Mouse (Mus musculus): ENCODE measurements around the gene Ctdnep1. TPM values are rescaled to one million over a fixed set of nuclear protein-coding genes. Genes with fewer than 3 reads are reported as not detected.
A peak's percentile ranks its signal among the peaks of the same experiment; 100 is the strongest.
"Not testable (repeated sequence)": the region's sequence is repeated elsewhere in the genome, so short reads cannot be mapped to it uniquely, and the experiment has no call there.

Ctdnep1 gene
- polyA plus RNA-seq, 1 experiment from 2014 or later = 26.1 TPM

DNA sequence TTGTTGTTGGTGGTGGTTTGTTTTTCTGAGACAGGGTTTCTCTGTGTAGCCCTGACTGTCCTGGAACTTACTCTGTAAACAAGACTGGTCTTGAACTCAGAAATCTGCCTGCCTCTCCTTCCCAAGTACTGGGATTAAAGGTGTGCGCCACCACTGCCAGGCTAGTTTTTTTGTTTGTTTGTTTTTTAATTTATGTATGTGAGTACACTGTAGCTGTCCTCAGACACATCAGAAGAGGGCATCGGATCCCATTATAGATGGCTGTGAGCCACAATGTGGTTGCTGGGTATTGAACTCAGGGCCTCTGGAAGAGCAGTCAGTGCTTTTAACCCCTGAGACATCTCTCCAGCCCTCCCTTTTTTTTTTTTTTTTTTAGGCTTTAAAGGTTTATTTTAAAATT lies 35.2 kb downstream of the Ctdnep1 start:
- not testable (repeated sequence) for H3K4me3 ChIP-seq (ENCODE audit: low read depth, low read length); H3K4me2 ChIP-seq (ENCODE audit: low read length); DNase-seq (ENCODE audit: low spot score); H3K27me3 ChIP-seq (replicated peaks; ENCODE audit: control insufficient read depth, insufficient read depth, low read length); H3K9me3 ChIP-seq (replicated peaks; ENCODE audit: control insufficient read depth, low read length); H3K9ac ChIP-seq (ENCODE audit: low read length); H3K27ac ChIP-seq (ENCODE audit: low read depth, low read length); ATAC-seq
- peaks cover 29% of the 10 kb centered on the region for H3K36me3 ChIP-seq (ENCODE audit: control insufficient read depth, insufficient read depth, low read length)
- WGBS = 76% methylated on average over 2 of the region's 2 CpGs
- H3K4me1 ChIP-seq (ENCODE audit: control insufficient read depth, insufficient read depth, low read length) = peaks cover 27% of the 10 kb centered on the region

GRCm38 (mm10) chr11:70016669-70017068 lies 35.7 kb downstream of the Ctdnep1 start, which contains the start of gene Dlg4:
TSS of gene Dlg4 (plus strand) at chr11:70016942.
- Histone ChIP-seq H3K9ac (ENCODE audit: low read length) (peak within 1 kb of the TSS; percentile 94), H3K27ac (ENCODE audit: low read depth, low read length) (peak within 1 kb of the TSS; percentile 90; the same call in 1 of the 2 replicates), H3K27me3 (replicated peaks; ENCODE audit: control insufficient read depth, insufficient read depth, low read length) (no peaks in the 10 kb centered on the region), H3K36me3 (ENCODE audit: control insufficient read depth, insufficient read depth, low read length) (peaks cover 24% of the 10 kb centered on the region), H3K4me2 (ENCODE audit: low read length) (peak within 1 kb of the TSS; percentile 79), H3K4me1 (ENCODE audit: control insufficient read depth, insufficient read depth, low read length) (peaks cover 27% of the 10 kb centered on the region), H3K9me3 (replicated peaks; ENCODE audit: control insufficient read depth, low read length) (no peaks in the 10 kb centered on the region), H3K4me3 (ENCODE audit: low read depth, low read length) (peak within 1 kb of the TSS; percentile 66)
- 63% methylated on average over 3 of the region's 3 CpGs for WGBS
- ATAC-seq (no peak), DNase-seq (ENCODE audit: low spot score) (no peak)

GRCm38 (mm10) chr11:70017199-70017767 lies 36.3 kb downstream of the Ctdnep1 start:
- DNase-seq (ENCODE audit: low spot score) (no peak), ATAC-seq (no peak)
- Histone ChIP-seq H3K27ac (ENCODE audit: low read depth, low read length) (peak overlapping the region; percentile 90; the same call in 1 of the 2 replicates), H3K9me3 (replicated peaks; ENCODE audit: control insufficient read depth, low read length) (no peaks in the 10 kb centered on the region), H3K9ac (ENCODE audit: low read length) (peak overlapping the region; percentile 94), H3K36me3 (ENCODE audit: control insufficient read depth, insufficient read depth, low read length) (peaks cover 18% of the 10 kb centered on the region), H3K4me2 (ENCODE audit: low read length) (peak overlapping the region; percentile 79), H3K4me1 (ENCODE audit: control insufficient read depth, insufficient read depth, low read length) (peaks cover 31% of the 10 kb centered on the region), H3K27me3 (replicated peaks; ENCODE audit: control insufficient read depth, insufficient read depth, low read length) (no peaks in the 10 kb centered on the region), H3K4me3 (ENCODE audit: low read depth, low read length) (peak overlapping the region; percentile 66; the same call in 1 of the 2 replicates)
- 35% methylated on average over 7 of the region's 7 CpGs for WGBS

GRCm38 (mm10) chr11:70018131-70018990 lies 37.4 kb downstream of the Ctdnep1 start:
- peaks cover 40% of the 10 kb centered on the region for H3K4me1 ChIP-seq (ENCODE audit: control insufficient read depth, insufficient read depth, low read length)
- WGBS = under 1% methylated on average over 23 of the region's 25 CpGs
- H3K27ac ChIP-seq (ENCODE audit: low read depth, low read length) = peak overlapping the region; percentile 90
- peak overlapping the region; percentile 79 for H3K4me2 ChIP-seq (ENCODE audit: low read length)
- no peaks in the 10 kb centered on the region for H3K9me3 ChIP-seq (replicated peaks; ENCODE audit: control insufficient read depth, low read length)
- no peak for ATAC-seq
- H3K27me3 ChIP-seq (replicated peaks; ENCODE audit: control insufficient read depth, insufficient read depth, low read length) = no peaks in the 10 kb centered on the region
- H3K4me3 ChIP-seq (ENCODE audit: low read depth, low read length) = peak overlapping the region; percentile 66
- H3K36me3 ChIP-seq (ENCODE audit: control insufficient read depth, insufficient read depth, low read length) = peaks cover 9% of the 10 kb centered on the region
- DNase-seq (ENCODE audit: low spot score) = peak; percentile 94
- peak overlapping the region; percentile 94 for H3K9ac ChIP-seq (ENCODE audit: low read length)

- ATAC-seq (no peak), DNase-seq (ENCODE audit: low spot score) (no peak)
- peak overlapping the region; percentile 79 for H3K4me2 ChIP-seq (ENCODE audit: low read length)
- peaks cover 49% of the 10 kb centered on the region for H3K4me1 ChIP-seq (ENCODE audit: control insufficient read depth, insufficient read depth, low read length)
- H3K9ac ChIP-seq (ENCODE audit: low read length) = peak overlapping the region; percentile 94
- 0% methylated on average over 1 of the region's 2 CpGs for WGBS
- H3K27me3 ChIP-seq (replicated peaks; ENCODE audit: control insufficient read depth, insufficient read depth, low read length) = no peaks in the 10 kb centered on the region
- H3K9me3 ChIP-seq (replicated peaks; ENCODE audit: control insufficient read depth, low read length) = no peaks in the 10 kb centered on the region
- H3K27ac ChIP-seq (ENCODE audit: low read depth, low read length) = peak overlapping the region; percentile 90
- H3K4me3 ChIP-seq (ENCODE audit: low read depth, low read length) = peak overlapping the region; percentile 66
- H3K36me3 ChIP-seq (ENCODE audit: control insufficient read depth, insufficient read depth, low read length) = no peaks in the 10 kb centered on the region
These were observed 38.6 kb downstream of the Ctdnep1 start for GRCm38 (mm10) chr11:70019495-70020021.

GRCm38 (mm10) chr11:70020022-70020631 lies 39.2 kb downstream of the Ctdnep1 start:
- Histone ChIP-seq H3K9ac (ENCODE audit: low read length) (peak overlapping the region; percentile 94), H3K27ac (ENCODE audit: low read depth, low read length) (peak overlapping the region; percentile 90), H3K36me3 (ENCODE audit: control insufficient read depth, insufficient read depth, low read length) (no peaks in the 10 kb centered on the region), H3K4me2 (ENCODE audit: low read length) (peak overlapping the region; percentile 79), H3K9me3 (replicated peaks; ENCODE audit: control insufficient read depth, low read length) (no peaks in the 10 kb centered on the region), H3K4me3 (ENCODE audit: low read depth, low read length) (peak overlapping the region; percentile 66), H3K4me1 (ENCODE audit: control insufficient read depth, insufficient read depth, low read length) (peaks cover 49% of the 10 kb centered on the region), H3K27me3 (replicated peaks; ENCODE audit: control insufficient read depth, insufficient read depth, low read length) (no peaks in the 10 kb centered on the region)
- 11% methylated on average over 8 of the region's 8 CpGs for WGBS
- no peak for ATAC-seq
- DNase-seq (ENCODE audit: low spot score) = peak; percentile 30

DNA sequence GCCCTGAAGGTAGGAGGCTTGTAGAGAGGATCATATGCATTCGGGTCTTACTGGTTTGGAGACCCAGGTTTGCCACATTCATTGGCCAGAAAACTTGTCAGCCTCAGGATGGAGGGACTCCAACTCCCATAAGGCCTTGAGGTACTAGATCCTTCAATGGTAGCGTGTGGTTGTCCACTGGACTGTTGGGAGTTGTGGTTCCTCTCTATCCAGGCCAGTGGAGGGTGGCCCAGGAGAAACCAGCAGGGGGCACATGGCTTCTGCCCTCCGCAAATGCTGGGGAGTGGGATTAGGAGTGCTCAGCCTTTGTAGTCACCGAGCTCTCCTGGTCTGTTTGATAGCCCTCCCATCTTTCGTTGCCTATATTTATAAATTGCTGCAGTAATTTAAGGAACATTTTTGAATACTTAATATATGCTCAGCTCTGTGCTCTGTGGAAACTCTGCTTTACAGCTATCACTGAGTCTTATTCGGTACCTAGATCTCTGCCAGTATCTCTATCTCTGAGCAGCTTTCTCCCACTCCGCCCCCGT lies 39.8 kb downstream of the Ctdnep1 start:
- Histone ChIP-seq H3K36me3 (ENCODE audit: control insufficient read depth, insufficient read depth, low read length) (no peaks in the 10 kb centered on the region), H3K4me3 (ENCODE audit: low read depth, low read length) (peak overlapping the region; percentile 66), H3K4me2 (ENCODE audit: low read length) (peak overlapping the region; percentile 79), H3K27ac (ENCODE audit: low read depth, low read length) (peak overlapping the region; percentile 90), H3K9ac (ENCODE audit: low read length) (peak overlapping the region; percentile 94), H3K9me3 (replicated peaks; ENCODE audit: control insufficient read depth, low read length) (no peaks in the 10 kb centered on the region), H3K27me3 (replicated peaks; ENCODE audit: control insufficient read depth, insufficient read depth, low read length) (no peaks in the 10 kb centered on the region), H3K4me1 (ENCODE audit: control insufficient read depth, insufficient read depth, low read length) (peaks cover 54% of the 10 kb centered on the region)
- 2% methylated on average over 8 of the region's 8 CpGs for WGBS
- ATAC-seq = peak; percentile 77
- DNase-seq (ENCODE audit: low spot score) = peak; percentile 94

DNA sequence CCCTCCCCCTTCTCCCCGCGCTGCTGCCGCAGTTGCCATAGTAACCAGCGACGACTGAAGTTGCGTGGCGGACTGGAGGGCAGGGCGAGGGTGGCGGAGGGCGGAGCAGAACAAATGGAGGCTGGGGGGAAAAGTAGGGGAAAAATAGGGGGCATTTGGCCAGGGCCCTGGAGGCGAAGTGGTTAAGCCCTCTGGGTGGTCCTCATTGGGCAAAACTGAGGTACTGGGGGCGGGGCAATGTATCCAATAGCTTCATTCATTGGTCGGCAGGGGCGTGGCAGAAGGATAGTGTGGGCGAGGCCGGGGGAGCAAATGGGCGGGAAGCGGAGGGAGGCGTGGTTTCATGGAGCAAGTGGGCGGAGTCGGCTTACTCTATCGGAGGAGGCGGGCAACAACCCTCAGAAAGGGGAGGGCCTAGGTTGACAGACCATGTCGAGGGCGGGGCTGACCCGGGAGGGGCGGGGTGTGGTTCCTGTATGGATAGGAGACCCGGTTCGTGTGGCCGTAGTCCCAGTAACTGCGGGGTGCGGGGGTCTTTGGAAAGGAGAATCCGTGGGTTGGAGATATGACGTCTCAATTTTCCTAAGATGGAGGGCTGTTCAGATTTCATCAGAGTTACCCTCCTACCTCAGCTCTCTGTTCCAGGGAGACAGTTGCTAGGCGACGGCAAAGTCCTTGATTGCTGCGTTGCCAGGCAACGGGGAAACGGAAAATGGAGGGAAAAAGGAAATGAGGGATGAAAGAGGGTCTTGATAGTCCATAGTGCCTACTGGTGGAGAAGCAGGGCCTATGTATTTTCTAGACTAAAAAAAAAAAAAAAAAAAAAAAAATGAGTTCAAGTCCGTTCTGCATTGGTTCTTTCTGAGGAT lies 40.5 kb downstream of the Ctdnep1 start:
- no peaks in the 10 kb centered on the region for H3K9me3 ChIP-seq (replicated peaks; ENCODE audit: control insufficient read depth, low read length)
- DNase-seq (ENCODE audit: low spot score) (peak; percentile 100), ATAC-seq (peak; percentile 79)
- no peaks in the 10 kb centered on the region for H3K27me3 ChIP-seq (replicated peaks; ENCODE audit: control insufficient read depth, insufficient read depth, low read length)
- 1% methylated on average over 39 of the region's 40 CpGs for WGBS
- H3K27ac ChIP-seq (ENCODE audit: low read depth, low read length) = peak overlapping the region; percentile 90
- peaks cover 61% of the 10 kb centered on the region for H3K4me1 ChIP-seq (ENCODE audit: control insufficient read depth, insufficient read depth, low read length)
- peak overlapping the region; percentile 66 for H3K4me3 ChIP-seq (ENCODE audit: low read depth, low read length)
- peak overlapping the region; percentile 79 for H3K4me2 ChIP-seq (ENCODE audit: low read length)
- peak overlapping the region; percentile 94 for H3K9ac ChIP-seq (ENCODE audit: low read length)
- no peaks in the 10 kb centered on the region for H3K36me3 ChIP-seq (ENCODE audit: control insufficient read depth, insufficient read depth, low read length)

All from forebrain, embryonic 14.5 days (tissue).